Mouse (Mus musculus): Measurements from ENCODE around the gene Scn4a.

GRCm38 (mm10) chr11:106366316-106366715, 13.2 kb upstream of the Scn4a start:
- TF ChIP-seq CTCF (IDR thresholded peaks at IDR 0.05; ENCODE audit: insufficient read depth, low read depth, low read length) (peak; percentile 70), POLR2A (IDR thresholded peaks at IDR 0.05; ENCODE audit: insufficient read depth, low read depth, low read length) (no peak)

All from olfactory bulb, adult 2 months (tissue).